Mouse (Mus musculus) WW6 (cell line): Measurements from ENCODE around the gene Socs1.

ENCODE experiments used
- DNase-seq: peaks from one replicate; pipeline ENCODE4 v3.0.0-alpha.2; 2013; ENCODE audit warnings: low read depth, low spot score

Gene Socs1

DNA sequence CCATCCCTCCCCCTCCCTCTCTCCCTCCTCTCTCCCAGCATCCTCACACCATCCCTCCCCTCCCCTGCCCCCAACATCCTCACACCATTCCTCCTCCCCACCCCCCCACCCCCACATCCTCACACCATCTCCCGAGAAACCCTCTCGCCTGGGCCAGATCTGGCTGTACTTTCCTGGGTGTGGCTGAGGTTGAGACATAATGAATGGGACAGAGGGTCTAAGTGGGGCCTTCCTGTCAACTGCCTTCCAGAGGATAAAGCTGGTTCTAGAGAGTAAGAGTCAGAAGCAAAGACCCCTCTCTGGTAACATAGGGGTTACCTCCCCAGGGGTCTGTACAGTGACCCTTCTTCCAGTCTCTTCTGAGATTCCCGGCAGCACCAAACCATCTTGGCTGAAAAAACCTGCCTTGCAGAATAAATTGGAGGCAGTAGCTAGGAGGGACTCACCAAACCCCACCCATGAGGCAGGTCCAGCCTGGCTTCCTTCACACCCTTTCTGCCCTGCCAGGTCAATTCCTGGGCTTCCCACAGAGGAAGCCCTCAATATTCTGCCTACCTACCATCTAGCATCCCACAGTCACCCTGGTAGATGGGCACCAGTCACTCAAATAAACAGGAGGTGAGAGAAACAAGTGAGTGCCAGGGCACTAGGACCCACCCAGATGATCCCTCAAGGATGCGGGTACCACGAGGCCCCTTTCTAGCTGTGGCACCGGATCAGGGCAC is 21.6 kb downstream of the Socs1 start:
- no peak for DNase-seq

DNA sequence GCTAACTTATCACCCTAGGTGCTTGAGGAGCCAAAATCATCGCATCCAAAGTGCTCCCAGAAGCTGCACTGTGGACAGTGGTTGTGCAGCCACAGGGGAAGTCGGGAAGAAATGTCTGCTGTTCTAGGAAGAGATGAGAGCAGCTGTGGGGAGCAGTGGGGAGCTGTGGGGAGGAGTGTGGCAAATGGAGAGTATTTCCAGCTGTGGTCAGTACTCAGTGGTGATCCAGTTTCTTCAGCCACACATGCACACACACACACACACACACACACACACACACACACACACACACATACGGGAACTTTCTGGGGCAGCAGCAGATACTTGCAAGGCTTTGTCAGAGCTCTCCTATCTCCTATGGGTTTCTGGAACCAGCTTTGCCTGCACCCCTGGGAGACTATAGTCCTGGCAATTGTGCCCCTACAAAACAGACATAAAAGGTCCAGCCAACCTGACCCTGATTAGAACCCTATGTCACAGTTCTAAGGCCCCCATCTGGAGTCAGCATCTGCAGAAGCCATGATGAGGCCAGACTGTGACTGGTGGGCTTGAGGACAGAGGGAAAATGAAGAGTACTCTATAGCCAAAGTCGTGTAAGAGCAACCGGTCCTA is 22.7 kb downstream of the Socs1 start:
- no peak for DNase-seq

DNA sequence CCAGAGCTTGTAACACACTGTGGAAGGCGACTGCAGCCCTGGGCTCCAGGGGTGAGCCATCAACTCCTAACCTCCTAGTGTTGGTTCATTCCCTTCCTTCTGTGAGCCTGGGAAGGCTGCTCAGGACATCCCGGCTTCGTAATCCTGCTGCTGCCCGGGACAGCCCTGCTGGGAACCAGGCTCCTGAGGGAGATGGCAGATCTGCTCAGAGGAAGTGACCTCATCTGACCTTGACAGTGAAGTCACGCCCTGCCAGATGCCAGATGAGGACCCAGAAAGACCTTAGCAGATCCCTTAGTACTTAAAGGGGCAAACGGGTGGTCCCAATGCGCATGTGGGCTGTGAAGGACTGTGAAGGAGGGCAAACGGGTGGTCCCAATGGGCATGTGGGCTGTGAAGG is 24.2 kb downstream of the Socs1 start:
- DNase-seq: no peak

DNA sequence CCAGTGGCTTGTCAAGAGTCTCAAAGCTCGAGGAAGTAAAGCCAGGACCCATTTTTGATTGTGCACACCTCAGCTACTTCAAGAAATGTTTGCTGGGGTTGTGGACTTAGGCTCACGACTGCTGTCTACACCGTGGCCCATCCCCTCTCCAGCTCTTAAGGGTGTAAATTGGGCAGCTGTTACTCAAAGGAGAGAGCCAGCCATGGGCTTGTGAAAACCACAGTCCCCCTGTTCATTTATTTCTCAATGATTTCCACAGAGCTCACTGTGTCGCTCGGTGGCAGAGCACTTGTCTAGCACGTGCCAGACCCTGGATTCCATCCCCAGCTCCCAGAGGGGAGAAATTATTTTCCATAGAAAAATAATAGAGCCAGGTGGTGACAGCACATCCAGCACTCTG is 29.2 kb downstream of the Socs1 start:
- DNase-seq: no peak

DNA sequence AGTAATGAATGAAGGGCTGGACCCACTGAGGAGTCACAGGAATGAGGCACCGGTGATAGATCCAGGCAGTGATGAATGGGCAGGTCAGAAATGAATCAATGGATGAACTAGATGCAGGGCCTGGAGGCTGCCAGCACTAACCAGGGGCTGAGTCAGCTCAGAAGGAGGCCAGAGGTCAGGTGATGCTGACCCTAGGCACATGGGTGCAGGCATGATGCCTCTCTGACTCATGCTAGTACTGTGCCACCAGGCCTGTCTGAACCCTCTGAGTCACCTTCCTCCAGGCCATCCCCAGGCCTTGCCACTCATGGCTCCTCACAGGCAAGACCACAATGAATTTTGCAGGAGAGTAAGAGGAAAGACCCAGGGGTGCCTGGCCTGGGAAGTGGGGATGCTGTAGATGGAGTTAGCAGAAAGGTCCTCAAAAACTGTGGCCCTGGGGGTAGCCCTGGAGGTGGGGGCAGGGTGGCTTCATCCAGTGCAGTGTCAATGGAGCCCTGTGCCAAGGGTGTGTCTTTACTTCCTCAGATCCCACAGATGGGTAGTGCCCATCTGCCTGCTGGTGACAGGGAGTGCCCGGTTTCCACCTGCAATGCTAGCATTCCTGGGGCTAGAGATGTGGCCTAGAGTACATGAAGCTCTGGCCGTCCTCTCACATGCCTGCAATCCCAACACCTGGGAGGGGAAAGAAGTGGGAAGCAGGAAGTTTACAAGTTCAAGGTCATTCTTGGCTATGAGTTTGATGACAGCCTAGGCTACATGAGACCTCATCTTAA is 30.6 kb downstream of the Socs1 start:
- no peak for DNase-seq

DNA sequence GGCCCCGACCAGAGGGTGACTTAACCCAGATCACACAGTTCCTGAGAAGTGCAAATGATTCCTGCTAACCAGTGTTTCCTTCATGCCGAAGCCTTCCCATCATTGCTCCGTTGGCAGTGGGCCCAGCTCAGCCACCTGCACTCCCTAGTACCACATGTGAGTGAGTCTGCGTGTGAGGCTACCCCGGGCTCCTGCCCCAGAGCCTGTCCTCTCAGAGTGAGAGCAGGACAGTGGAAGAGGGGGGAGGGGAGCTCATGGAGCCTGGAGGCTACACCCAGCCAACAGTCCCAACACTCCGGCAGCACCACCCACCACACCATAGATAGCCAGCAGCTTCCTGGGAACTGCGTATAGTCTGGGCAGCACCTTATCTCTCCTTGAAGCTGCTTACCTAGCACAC is 35.5 kb downstream of the Socs1 start:
- DNase-seq: no peak

DNA sequence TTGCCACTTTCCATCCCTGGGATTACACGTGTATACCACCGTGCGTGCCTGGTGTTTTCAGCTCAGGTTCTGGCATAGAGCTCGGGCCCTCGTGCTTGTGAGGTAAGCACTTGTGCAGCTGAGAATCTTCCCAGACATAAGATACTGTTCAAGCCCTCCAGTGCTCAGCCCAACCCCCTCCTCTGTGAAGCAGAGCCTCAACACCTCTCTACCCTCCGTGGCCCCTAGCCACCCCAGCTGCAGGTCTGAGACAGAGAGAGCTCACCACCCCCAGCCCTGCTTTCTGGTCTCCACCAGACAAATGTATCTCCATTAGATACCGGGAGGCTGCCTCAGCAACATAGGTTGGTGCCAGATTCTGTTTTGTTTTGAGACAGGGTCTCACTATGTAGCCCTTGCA is 36.1 kb downstream of the Socs1 start:
- no peak for DNase-seq

DNA sequence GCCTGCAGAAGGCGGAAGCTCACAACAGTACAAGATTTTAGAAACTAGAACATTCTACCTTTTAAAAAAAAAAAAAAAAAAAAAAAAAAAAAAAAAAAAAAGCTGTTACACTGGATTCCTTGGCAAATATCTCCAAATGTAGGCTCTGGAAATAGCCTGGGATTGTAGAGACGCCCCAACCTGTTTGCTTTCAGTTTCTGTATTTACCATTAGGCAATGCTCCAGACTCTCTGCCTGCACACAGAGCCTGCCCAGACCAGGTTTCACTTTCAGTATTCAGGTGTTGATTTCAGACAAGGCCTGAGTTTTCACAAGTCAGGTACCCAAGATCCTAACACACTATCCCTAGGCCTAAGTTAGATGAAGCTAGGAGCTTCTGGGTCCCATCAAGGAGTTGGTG is 44.3 kb downstream of the Socs1 start:
- DNase-seq: no peak

DNA sequence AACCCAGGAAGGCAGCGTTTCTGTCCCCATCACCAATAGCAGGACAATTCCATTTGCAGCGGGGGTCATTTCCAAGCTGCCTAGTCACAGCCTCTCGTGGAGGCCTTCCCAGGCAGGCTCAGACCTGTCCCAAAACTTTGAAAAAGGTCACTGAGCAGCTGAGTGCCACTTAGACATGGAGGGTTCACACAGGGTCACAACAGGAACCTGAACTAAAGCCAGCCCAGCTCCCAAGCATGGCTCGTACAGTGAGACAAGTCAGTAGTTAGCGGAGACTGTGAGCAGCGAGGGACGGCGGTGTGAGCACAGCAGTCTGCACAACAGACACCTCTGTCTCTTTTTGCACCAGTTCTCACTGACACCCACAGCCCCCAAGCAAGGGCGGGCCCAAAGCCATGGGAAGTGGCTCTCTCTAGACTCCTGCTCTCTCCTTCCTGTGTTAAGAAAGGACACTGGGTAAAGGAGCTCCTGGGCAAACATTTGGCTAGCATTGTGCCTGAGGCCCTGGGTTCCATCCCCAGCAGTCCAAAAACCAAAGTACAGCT is 45.4 kb downstream of the Socs1 start:
- DNase-seq: no peak

DNA sequence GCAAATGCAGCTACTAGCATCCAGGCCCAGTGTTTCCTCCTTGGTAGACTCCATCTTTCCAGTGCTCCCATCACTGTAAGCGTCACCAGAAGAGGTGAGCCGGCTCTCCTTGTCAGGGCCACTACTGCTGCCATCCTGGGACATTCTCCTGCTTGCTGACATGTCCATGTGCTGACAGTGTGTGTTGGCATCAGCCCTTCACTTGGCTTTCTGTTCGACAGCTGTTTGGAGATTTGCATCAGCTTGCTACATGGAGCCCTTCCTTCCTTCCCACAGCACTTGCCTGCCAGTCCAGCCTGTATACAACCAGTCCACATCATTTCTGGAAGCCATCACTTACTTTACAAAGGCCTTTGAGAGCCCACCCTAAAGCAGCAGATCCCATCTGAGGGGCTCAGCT is 46.5 kb downstream of the Socs1 start:
- DNase-seq: no peak

DNA sequence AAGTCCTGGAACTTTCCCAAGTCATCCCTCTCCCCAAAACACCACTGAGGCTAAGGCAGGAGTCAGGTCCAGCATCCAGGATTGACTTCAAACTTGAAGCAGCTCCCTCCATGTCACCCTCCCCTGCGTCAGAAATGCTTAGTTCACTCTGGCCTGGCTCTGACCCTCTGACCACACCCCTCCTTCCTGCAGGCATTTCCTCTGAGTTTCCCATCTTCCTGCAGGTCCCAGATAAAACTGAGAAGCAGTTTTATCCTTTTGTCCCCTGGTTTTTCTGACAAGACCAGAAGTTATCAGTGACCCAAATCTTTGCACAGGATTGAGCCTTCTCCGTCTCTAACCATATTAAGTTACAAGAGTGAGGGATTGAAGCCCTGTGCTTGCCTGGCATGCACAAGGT is 47.8 kb downstream of the Socs1 start:
- DNase-seq: no peak

DNA sequence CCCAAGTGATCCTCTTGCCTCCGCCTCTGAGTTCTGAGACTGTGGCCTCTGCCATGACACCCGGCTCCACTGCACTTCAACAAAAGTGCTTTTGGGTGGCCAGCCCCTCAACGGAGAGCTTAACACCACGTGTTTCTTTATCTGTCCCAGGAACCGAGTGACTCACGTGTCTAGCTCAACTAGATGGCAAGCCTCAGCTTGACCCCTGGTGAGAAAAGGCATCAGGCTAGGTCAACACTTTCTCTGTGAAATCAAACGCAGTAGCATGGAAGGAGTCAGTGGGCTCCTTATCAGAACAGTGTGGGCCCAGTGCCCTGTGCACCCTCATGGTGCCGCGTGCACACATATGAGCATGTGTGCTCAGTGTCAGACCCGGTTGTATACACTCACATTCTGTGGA is 49.0 kb downstream of the Socs1 start:
- no peak for DNase-seq

DNA sequence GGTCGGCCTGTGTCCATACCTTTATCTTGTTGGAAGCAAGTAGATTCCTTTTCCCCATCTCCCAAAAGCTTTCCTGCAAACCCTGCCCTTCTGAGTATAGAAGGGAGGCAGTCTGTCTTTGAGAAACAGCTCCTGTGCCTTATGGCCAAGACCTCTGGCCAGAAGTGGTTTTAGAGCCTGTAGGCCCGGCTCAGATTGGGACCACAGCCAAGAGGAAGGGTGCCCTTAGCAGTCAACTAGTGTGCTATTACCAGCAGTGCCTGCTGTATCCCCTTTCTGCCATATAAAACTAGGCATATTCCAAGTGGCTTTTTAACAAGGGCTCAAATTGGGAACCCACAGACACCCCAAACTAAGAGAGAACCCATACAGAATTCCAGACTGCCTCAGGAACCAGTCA is 49.6 kb downstream of the Socs1 start:
- no peak for DNase-seq

DNA sequence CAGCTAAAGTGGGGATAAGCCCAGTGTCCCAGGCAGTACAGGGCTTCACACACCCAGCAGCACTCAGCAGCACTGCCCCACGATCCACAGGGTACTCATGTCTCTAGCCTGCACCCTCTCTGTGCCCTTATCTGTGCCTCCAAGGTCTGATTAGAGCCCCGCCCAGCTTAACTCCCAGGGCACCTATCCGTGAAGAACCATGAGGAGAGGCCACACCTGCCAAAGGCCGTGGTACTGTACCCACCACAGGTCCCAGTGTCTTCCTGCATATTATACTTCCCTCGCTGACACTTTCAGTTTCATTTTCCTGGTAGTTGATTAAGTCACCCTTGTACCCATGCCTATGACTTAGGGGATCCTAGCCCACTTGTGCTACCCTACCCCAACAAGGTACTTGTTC is 52.9 kb downstream of the Socs1 start:
- no peak for DNase-seq
